In the genomic region with DNA sequence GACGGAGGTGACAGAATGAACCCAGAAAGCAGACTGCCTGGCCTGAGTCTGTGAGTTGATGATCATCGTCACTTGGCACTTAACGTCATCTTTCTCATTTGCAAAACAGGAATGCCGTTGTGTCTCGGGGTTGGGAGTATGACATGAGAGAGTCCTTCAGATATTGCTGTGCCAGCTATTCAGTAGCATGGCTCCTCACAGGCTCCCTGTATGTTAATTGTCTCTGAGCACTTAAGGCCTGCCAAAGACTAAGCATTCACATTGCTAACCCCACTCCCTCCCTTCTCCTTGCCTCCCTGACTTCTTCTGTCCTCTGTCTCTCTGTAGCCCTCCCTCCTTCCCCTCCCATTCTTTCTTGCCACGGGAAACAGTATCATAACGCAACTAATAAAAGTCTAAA, we compare ENCODE assay signal across 22 mouse cellular contexts.
"Had no signal": no experiment of that assay in that cellular context is flagged by ENCODE, and none has a peak within 500 bp of the region (broad histone marks: within the 10 kb centered on the region; RNA-seq: fewer than 3 reads in every experiment).

No protein-coding gene starts in this region.

- DNase-seq: kidney, postnatal 25 days; layer of hippocampus, adult 9-11 months; liver; lung, adult 18-20 months; lung, postnatal 10 days; lung, postnatal 36 days; right cerebral cortex, postnatal 25 days; thymus, adult 18-20 months; thymus, postnatal 36 days had no signal

- H3K4me2 ChIP-seq: limb, embryonic 13.5 days; liver, embryonic 12.5 days; liver, embryonic 15.5 days; lung, embryonic 15.5 days; midbrain, embryonic 13.5 days; neural tube, embryonic 13.5 days had no signal

- ATAC-seq: liver, embryonic 12.5 days; midbrain, embryonic 13.5 days; midbrain, embryonic 16.5 days had no signal

- H3K4me3 ChIP-seq: layer of hippocampus, adult 2 months; limb, embryonic 10.5 days; limb, embryonic 13.5 days; liver, embryonic 12.5 days; liver, embryonic 15.5 days; lung, embryonic 15.5 days; megakaryocyte, embryonic 14.5 days; midbrain, embryonic 10.5 days; midbrain, embryonic 13.5 days; myocyte; neural tube, embryonic 13.5 days had no signal

- H3K27me3 ChIP-seq: limb, embryonic 13.5 days; liver, embryonic 12.5 days; liver, embryonic 15.5 days; lung, embryonic 15.5 days; megakaryocyte, embryonic 14.5 days; midbrain, embryonic 13.5 days; neural tube, embryonic 13.5 days had no signal

- H3K9ac ChIP-seq: limb, embryonic 13.5 days; liver, embryonic 12.5 days; liver, embryonic 15.5 days; lung, embryonic 15.5 days; midbrain, embryonic 13.5 days; neural tube, embryonic 13.5 days had no signal

- H3K36me3 ChIP-seq: liver, embryonic 15.5 days; neural tube, embryonic 13.5 days had no signal

- H3K4me1 ChIP-seq: limb, embryonic 10.5 days; midbrain, embryonic 10.5 days had no signal

- H3K9me3 ChIP-seq: limb, embryonic 10.5 days; limb, embryonic 13.5 days; liver, embryonic 12.5 days; liver, embryonic 15.5 days; lung, embryonic 15.5 days; midbrain, embryonic 13.5 days; neural tube, embryonic 13.5 days had no signal

- H3K27ac ChIP-seq: kidney, postnatal 0 days; layer of hippocampus, adult 2 months; limb, embryonic 10.5 days; limb, embryonic 13.5 days; liver, embryonic 12.5 days; liver, embryonic 15.5 days; lung, embryonic 15.5 days; midbrain, embryonic 10.5 days; midbrain, embryonic 13.5 days; neural tube, embryonic 13.5 days had no signal
